Mouse (Mus musculus): ENCODE measurements around the gene Zfp536. TPM values are rescaled to one million over a fixed set of nuclear protein-coding genes. Genes with fewer than 3 reads are reported as not detected.

Zfp536 gene
- polyA plus RNA-seq, 1 experiment from 2014 or later: 27.5 TPM

DNA sequence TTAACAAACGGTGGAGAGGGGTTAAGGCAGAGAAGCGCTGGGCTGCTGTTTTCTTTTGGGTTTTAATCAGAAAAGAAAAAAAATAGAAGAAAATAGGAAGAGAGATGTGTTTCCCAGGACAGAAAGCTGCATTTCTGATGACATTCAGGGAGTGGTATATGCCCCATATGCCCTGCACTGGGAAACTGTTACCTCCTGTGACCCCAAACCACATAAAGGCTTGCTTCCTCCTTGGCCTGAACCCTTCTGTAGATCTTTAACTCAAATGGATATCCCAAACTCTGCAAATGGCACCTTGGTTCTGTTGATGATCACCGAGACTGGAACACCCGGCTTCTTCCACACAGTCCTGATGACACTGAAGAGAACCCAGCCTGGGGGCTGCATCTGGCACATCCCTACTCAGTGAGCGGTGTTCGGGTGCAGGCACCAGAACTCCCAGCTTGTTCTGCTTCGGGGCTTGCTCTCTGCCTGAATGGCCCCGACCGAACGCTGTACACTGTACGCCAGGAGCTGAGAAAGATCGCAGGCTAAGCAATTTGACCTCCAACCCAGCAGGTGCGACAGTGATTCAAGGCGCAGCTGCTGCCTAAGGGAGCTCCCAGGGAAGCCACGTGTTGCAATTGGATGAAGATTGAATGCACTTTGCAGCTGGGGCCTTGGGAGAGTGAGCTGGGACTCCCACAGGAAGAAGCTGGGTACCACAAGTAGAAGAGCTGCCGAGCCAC lies 334.2 kb downstream of the Zfp536 start:
- ATAC-seq (ENCODE audit: low FRiP score) (peak; percentile 76; the same call in 1 of the 2 replicates), DNase-seq (ENCODE audit: low spot score, missing footprints) (peak; percentile 88)
- H3K9ac ChIP-seq (ENCODE audit: low read length): no peak overlapping the region
- H3K4me1 ChIP-seq (ENCODE audit: control insufficient read depth, insufficient read depth, low read length): peaks cover 6% of the 10 kb centered on the region; the same call in 1 of the 2 replicates
- H3K9me3 ChIP-seq (ENCODE audit: control insufficient read depth, low read length): no peaks in the 10 kb centered on the region
- H3K4me2 ChIP-seq: no peak overlapping the region
- no peak overlapping the region for H3K4me3 ChIP-seq (ENCODE audit: low read depth, low read length)
- no peaks in the 10 kb centered on the region for H3K36me3 ChIP-seq (ENCODE audit: control insufficient read depth, insufficient read depth, low read length)
- WGBS: 64% methylated on average over 16 of the region's 16 CpGs
- H3K27ac ChIP-seq (ENCODE audit: low read depth, low read length): no peak overlapping the region
- H3K27me3 ChIP-seq (ENCODE audit: control insufficient read depth, insufficient read depth, low read length): no peaks in the 10 kb centered on the region

DNA sequence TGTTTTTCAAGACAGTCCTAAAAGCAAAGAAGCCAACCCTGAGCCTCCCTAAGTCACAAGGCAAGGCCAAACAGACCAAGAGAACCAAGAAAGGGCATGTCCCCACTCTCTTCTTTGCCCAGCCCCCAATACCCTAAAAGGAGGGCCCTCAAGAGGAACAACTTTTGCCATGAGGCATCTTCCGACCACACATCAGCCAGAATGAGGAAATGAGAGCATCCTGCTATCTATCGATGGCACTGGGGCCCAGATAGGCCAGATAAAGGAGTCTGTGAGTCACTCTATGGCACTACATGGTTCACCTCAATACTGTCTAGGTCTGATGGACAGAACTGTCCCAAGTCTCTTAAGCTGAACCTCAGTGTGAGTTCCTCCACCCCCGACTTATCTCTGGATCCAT lies 335.6 kb downstream of the Zfp536 start:
- Histone ChIP-seq H3K27ac (ENCODE audit: low read depth, low read length) (no peak overlapping the region), H3K4me2 (no peak overlapping the region), H3K36me3 (ENCODE audit: control insufficient read depth, insufficient read depth, low read length) (no peaks in the 10 kb centered on the region), H3K4me3 (ENCODE audit: low read depth, low read length) (no peak overlapping the region), H3K9ac (ENCODE audit: low read length) (no peak overlapping the region), H3K27me3 (ENCODE audit: control insufficient read depth, insufficient read depth, low read length) (no peaks in the 10 kb centered on the region), H3K9me3 (ENCODE audit: control insufficient read depth, low read length) (no peaks in the 10 kb centered on the region), H3K4me1 (ENCODE audit: control insufficient read depth, insufficient read depth, low read length) (peaks cover 6% of the 10 kb centered on the region; the same call in 1 of the 2 replicates)
- ATAC-seq (ENCODE audit: low FRiP score) (no peak), DNase-seq (ENCODE audit: low spot score, missing footprints) (no peak)
- 87% methylated on average over 3 of the region's 3 CpGs for WGBS

DNA sequence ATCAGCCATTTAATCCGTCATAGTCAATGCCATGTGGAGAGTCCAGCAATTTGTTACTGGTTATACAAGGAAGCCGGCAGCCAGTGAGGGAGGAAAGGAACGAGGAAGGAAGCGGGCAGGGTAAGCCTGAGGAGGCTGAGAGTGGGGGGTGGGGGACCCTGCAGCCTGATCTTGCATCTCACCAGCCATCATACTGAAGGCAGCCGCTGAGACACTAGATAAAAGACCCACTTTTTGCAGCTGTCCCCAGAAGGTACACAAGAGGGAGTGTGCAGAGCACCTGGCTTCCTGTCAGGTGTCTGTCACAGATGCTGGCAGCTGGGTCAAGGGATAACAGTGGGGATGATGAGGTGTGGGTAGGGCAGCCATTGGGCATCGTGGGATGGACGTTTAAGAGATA lies 340.3 kb downstream of the Zfp536 start:
- no peak for ATAC-seq (ENCODE audit: low FRiP score)
- Histone ChIP-seq H3K27me3 (ENCODE audit: control insufficient read depth, insufficient read depth, low read length) (no peaks in the 10 kb centered on the region), H3K9me3 (ENCODE audit: control insufficient read depth, low read length) (no peaks in the 10 kb centered on the region), H3K4me3 (ENCODE audit: low read depth, low read length) (no peak overlapping the region), H3K36me3 (ENCODE audit: control insufficient read depth, insufficient read depth, low read length) (no peaks in the 10 kb centered on the region), H3K27ac (ENCODE audit: low read depth, low read length) (no peak overlapping the region), H3K4me1 (ENCODE audit: control insufficient read depth, insufficient read depth, low read length) (no peaks in the 10 kb centered on the region), H3K9ac (ENCODE audit: low read length) (no peak overlapping the region), H3K4me2 (no peak overlapping the region)
- DNase-seq (ENCODE audit: low spot score, missing footprints): no peak
- 66% methylated on average over 7 of the region's 7 CpGs for WGBS

DNA sequence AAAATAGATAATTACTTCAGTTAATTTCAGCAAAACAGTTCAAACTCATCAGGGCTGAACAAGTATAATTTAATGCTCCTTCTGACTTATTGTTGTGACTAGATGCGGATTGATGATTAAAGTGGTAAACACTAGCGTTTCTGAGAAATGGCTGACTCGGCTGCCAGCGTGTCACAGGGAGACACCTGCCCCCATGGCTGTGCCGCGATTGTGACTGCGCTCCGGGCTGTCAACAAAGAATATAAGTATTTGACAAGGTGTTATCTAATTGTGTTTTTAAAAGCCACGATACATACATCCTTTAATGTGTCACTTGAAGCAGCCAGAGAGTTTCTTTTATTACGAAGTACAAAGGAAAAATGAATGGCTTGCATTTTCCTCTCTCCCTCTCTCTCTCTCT lies 342.0 kb downstream of the Zfp536 start:
- no peaks in the 10 kb centered on the region for H3K36me3 ChIP-seq (ENCODE audit: control insufficient read depth, insufficient read depth, low read length)
- no peaks in the 10 kb centered on the region for H3K27me3 ChIP-seq (ENCODE audit: control insufficient read depth, insufficient read depth, low read length)
- ATAC-seq (ENCODE audit: low FRiP score): no peak
- no peak for DNase-seq (ENCODE audit: low spot score, missing footprints)
- H3K4me3 ChIP-seq (ENCODE audit: low read depth, low read length): no peak overlapping the region
- H3K9me3 ChIP-seq (ENCODE audit: control insufficient read depth, low read length): no peaks in the 10 kb centered on the region
- H3K27ac ChIP-seq (ENCODE audit: low read depth, low read length): no peak overlapping the region
- WGBS: 82% methylated on average over 10 of the region's 10 CpGs
- H3K4me2 ChIP-seq: no peak overlapping the region
- no peaks in the 10 kb centered on the region for H3K4me1 ChIP-seq (ENCODE audit: control insufficient read depth, insufficient read depth, low read length)
- no peak overlapping the region for H3K9ac ChIP-seq (ENCODE audit: low read length)

DNA sequence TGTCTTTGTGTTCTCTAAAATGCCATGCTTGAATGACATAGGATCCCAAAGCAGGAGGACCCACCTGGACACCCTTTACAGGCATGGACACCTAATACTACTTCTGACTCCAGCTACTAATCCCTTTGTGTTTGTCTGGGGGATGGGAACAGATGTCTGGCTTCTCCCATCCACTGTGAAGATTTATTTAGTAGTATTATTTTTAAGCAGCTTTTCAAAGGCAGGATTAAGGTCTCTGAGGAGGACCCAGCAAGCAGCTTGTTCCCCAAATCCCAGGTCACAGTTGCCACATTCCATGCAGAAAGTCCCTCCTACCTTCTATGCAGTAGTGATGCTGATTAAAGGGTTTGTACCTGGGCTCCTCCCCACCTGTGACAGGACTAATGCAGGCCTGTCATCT lies 347.4 kb downstream of the Zfp536 start:
- no peak for ATAC-seq (ENCODE audit: low FRiP score)
- H3K4me1 ChIP-seq (ENCODE audit: control insufficient read depth, insufficient read depth, low read length): no peaks in the 10 kb centered on the region

DNA sequence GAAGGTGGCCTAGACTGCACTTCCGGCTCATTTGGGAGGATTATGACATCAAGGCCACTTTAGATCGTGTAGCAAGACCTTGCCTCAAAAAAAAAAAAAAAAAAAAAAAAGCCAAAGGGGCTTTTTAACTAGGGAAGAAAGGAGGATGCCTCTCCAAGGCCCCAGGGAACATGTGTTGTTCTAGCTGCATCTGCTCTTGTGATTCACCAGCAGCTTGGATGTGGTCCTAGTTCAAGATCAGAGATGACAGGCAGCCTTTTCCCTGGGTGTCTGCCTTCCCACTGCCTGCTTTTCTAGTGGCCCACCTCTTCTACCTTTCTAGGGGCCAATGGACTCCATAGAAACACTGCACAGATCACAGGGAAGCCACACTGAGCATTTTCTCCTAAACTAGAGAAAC lies 350.5 kb downstream of the Zfp536 start:
- no peaks in the 10 kb centered on the region for H3K36me3 ChIP-seq (ENCODE audit: control insufficient read depth, insufficient read depth, low read length)
- no peaks in the 10 kb centered on the region for H3K4me1 ChIP-seq (ENCODE audit: control insufficient read depth, insufficient read depth, low read length)
- no peaks in the 10 kb centered on the region for H3K27me3 ChIP-seq (ENCODE audit: control insufficient read depth, insufficient read depth, low read length)
- no peak overlapping the region for H3K9ac ChIP-seq (ENCODE audit: low read length)
- H3K27ac ChIP-seq (ENCODE audit: low read depth, low read length): no peak overlapping the region
- H3K4me3 ChIP-seq (ENCODE audit: low read depth, low read length): no peak overlapping the region
- WGBS: 59% methylated on average over 2 of the region's 2 CpGs
- no peak overlapping the region for H3K4me2 ChIP-seq
- no peaks in the 10 kb centered on the region for H3K9me3 ChIP-seq (ENCODE audit: control insufficient read depth, low read length)
- ATAC-seq (ENCODE audit: low FRiP score) (no peak), DNase-seq (ENCODE audit: low spot score, missing footprints) (no peak)

More for the DNA sequence above, 347.4 kb downstream of the Zfp536 start:
- Histone ChIP-seq H3K9me3 (ENCODE audit: control insufficient read depth, low read length) (no peaks in the 10 kb centered on the region), H3K36me3 (ENCODE audit: control insufficient read depth, insufficient read depth, low read length) (no peaks in the 10 kb centered on the region), H3K27ac (ENCODE audit: low read depth, low read length) (no peak overlapping the region), H3K9ac (ENCODE audit: low read length) (no peak overlapping the region), H3K4me3 (ENCODE audit: low read depth, low read length) (no peak overlapping the region), H3K27me3 (ENCODE audit: control insufficient read depth, insufficient read depth, low read length) (no peaks in the 10 kb centered on the region), H3K4me2 (no peak overlapping the region)
- DNase-seq (ENCODE audit: low spot score, missing footprints): peak; percentile 17

Other genes starting within 250 kb of the Zfp536 start
- gene Uri1, start 249.9 kb upstream of the Zfp536 start, polyA plus RNA-seq (2014; fragmentation: Nextera tagmentation; extraction: Ambion mirVana): 47.9 and 50.6 TPM in 2 replicates

Data from midbrain, embryonic 11.5 days (tissue).